ENCODE assay signal across 18 mouse cellular contexts in genomic region chr11:32373266-32374026, GRCm38 (mm10). TPM values are rescaled to one million over a fixed set of nuclear protein-coding genes. Genes with fewer than 3 reads are reported as not detected.
DNase-seq lines count a peak whose midpoint lies in the region; ATAC-seq lines count a peak whose summit lies in the region.
"Had no signal": no experiment of that assay in that cellular context is flagged by ENCODE, and none has a peak within 500 bp of the region (broad histone marks: within the 10 kb centered on the region; RNA-seq: fewer than 3 reads in every experiment).

No protein-coding gene starts in this region.

- H3K9me3 ChIP-seq in hindbrain, embryonic 10.5 days: no peaks in the 10 kb centered on the region
- H3K9me3 ChIP-seq in midbrain, embryonic 10.5 days (replicated peaks): no peaks in the 10 kb centered on the region
- H3K9me3 ChIP-seq in neural tube, embryonic 14.5 days (ENCODE audit: control insufficient read depth, low read length): no peaks in the 10 kb centered on the region
- H3K9me3 ChIP-seq: lung, embryonic 15.5 days had no signal

- peaks cover 87% of the 10 kb centered on the region for H3K36me3 ChIP-seq in hindbrain, embryonic 10.5 days
- H3K36me3 ChIP-seq in midbrain, embryonic 10.5 days: peaks cover 89% of the 10 kb centered on the region
- peaks cover 11% of the 10 kb centered on the region; the same call in 1 of the 2 replicates for H3K36me3 ChIP-seq in neural tube, embryonic 14.5 days (ENCODE audit: control insufficient read depth, insufficient read depth, low read length)

- DNase-seq in frontal cortex, postnatal 25 days (ENCODE audit: low spot score in 2 of 2): no peak
- DNase-seq in hindbrain, embryonic 10.5 days (ENCODE audit: low spot score): no peak
- no peak for DNase-seq in midbrain, embryonic 10.5 days (ENCODE audit: low spot score)
- no peak for DNase-seq in embryo, embryonic 10.5 days (ENCODE audit: low spot score)
- DNase-seq in heart, adult 11 months: no peak
- no peak for DNase-seq in heart, postnatal 4 days
- DNase-seq: cerebellum, adult 18-20 months; cerebellum, postnatal 36 days; gastrocnemius, adult 2 months; kidney, adult 8-10 months; layer of hippocampus, postnatal 36 days; left cerebral cortex, postnatal 4 days; thymus, postnatal 14 days had no signal

- 0 out of 2 replicates have a peak overlapping the region, but pooled peaks have one; percentile 29 for H3K27ac ChIP-seq in hindbrain, embryonic 10.5 days
- H3K27ac ChIP-seq in midbrain, embryonic 10.5 days (replicated peaks): peak overlapping the region; percentile 28; the same call in 1 of the 2 replicates
- H3K27ac ChIP-seq in neural tube, embryonic 14.5 days (ENCODE audit: low read depth, low read length): peak overlapping the region; percentile 70; the same call in 1 of the 2 replicates
- H3K27ac ChIP-seq: gastrocnemius, adult 2 months; lung, embryonic 15.5 days; stomach, postnatal 0 days had no signal

- peaks cover 14% of the 10 kb centered on the region; the same call in 1 of the 2 replicates for H3K4me1 ChIP-seq in hindbrain, embryonic 10.5 days (replicated peaks)
- H3K4me1 ChIP-seq in midbrain, embryonic 10.5 days: peaks cover 17% of the 10 kb centered on the region; the same call in 1 of the 2 replicates
- H3K4me1 ChIP-seq in neural tube, embryonic 14.5 days (ENCODE audit: control insufficient read depth, insufficient read depth, low read length): peaks cover 10% of the 10 kb centered on the region
- H3K4me1 ChIP-seq: lung, embryonic 15.5 days had no signal

- WGBS in hindbrain, embryonic 10.5 days: 90% methylated on average over 13 of the region's 13 CpGs
- WGBS in midbrain, embryonic 10.5 days: 93% methylated on average over 13 of the region's 13 CpGs
- WGBS in neural tube, embryonic 14.5 days: 48% methylated on average over 13 of the region's 13 CpGs

- H3K4me3 ChIP-seq in hindbrain, embryonic 10.5 days: no peak overlapping the region
- H3K4me3 ChIP-seq in midbrain, embryonic 10.5 days: no peak overlapping the region
- no peak overlapping the region for H3K4me3 ChIP-seq in neural tube, embryonic 14.5 days (ENCODE audit: low read depth, low read length)
- H3K4me3 ChIP-seq: gastrocnemius, adult 2 months; lung, embryonic 15.5 days had no signal

- no peaks in the 10 kb centered on the region for H3K27me3 ChIP-seq in hindbrain, embryonic 10.5 days (ENCODE audit: insufficient read depth, poor library complexity, severe bottlenecking)
- no peaks in the 10 kb centered on the region for H3K27me3 ChIP-seq in midbrain, embryonic 10.5 days (ENCODE audit: low read depth, poor library complexity, severe bottlenecking)
- no peaks in the 10 kb centered on the region for H3K27me3 ChIP-seq in neural tube, embryonic 14.5 days (ENCODE audit: control insufficient read depth, insufficient read depth, low read length)
- H3K27me3 ChIP-seq: lung, embryonic 15.5 days had no signal

- ATAC-seq in frontal cortex, adult (ENCODE audit: low TSS enrichment): 0 out of 2 replicates have a peak, but pooled peaks have one; percentile 31
- peak; percentile 61; the same call in 1 of the 2 replicates for ATAC-seq in neural tube, embryonic 14.5 days (ENCODE audit: low read depth)
- ATAC-seq: inflammation-experienced regulatory T-cells, adult 6 months had no signal

- no peak overlapping the region for H3K9ac ChIP-seq in neural tube, embryonic 14.5 days (replicated peaks; ENCODE audit: low read depth, low read length)
- H3K9ac ChIP-seq: lung, embryonic 15.5 days had no signal

- no peak overlapping the region for H3K4me2 ChIP-seq in neural tube, embryonic 14.5 days (ENCODE audit: low read depth, low read length)
- H3K4me2 ChIP-seq: lung, embryonic 15.5 days had no signal

RNA-seq across cellular contexts. Expression of gene Sh3pxd2b, which starts 25.8 kb away (rescaled TPM):
- 29.7 and 30.8 TPM in 2 replicates for polyA plus RNA-seq in hindbrain, embryonic 10.5 days (2016; fragmentation: Nextera tagmentation; extraction: Ambion mirVana)
- 25.7 and 32.7 TPM in 2 replicates for polyA plus RNA-seq in midbrain, embryonic 10.5 days (2016; fragmentation: Nextera tagmentation; extraction: Ambion mirVana)
- 21.3 and 23.1 TPM in 2 replicates for polyA plus RNA-seq in neural tube, embryonic 14.5 days (2014; fragmentation: Nextera tagmentation; extraction: Ambion mirVana)
- 10 to 100 TPM; 30.1 to 31.0 TPM for total RNA-seq in heart, postnatal 4 days (2021)
- polyA plus RNA-seq: inflammation-experienced regulatory T-cells, adult 6 months had no signal
